Mouse (Mus musculus): ENCODE measurements around the gene Gabra4. TPM values are rescaled to one million over a fixed set of nuclear protein-coding genes. Genes with fewer than 3 reads are reported as not detected.
"Not testable (repeated sequence)": the region's sequence is repeated elsewhere in the genome, so short reads cannot be mapped to it uniquely, and the experiment has no call there.

Gene Gabra4
- polyA plus RNA-seq, 1 experiment from 2014 or later: 16.3 TPM

DNA sequence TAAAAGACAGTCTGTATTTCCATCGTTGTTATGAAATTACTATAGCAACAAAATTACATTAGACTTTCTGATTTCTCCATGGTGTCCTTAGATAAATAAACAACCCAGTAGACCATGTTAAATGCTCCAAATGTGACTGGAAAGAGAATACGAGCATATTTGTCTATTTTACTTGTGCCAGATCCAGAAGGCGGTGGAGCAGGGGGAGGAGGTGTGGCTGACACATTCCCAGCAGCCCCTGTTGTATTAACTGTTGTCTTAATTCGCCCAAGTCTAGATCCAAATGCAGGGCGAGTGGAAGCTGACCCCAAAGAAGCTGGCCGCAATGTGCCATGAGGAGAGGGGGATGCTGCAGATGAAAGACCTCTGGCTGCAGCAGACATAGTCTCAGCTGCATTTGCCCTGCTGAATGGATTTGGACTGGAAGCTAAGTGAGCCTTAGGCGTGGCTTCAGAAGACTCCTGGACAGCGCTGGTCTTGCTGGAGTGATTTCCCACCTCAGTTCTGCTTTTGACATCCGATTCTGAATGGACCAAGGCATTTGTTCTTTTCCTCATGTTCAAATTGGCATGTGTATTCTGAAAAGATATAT, 86.4 kb downstream of the Gabra4 start:
- H3K4me1 ChIP-seq (replicated peaks; ENCODE audit: control insufficient read depth, insufficient read depth, low read length): no peaks in the 10 kb centered on the region
- 79% methylated on average over 9 of the region's 9 CpGs for WGBS
- no peak overlapping the region for H3K9ac ChIP-seq
- H3K4me3 ChIP-seq (replicated peaks; ENCODE audit: low read length): no peak overlapping the region
- no peak for ATAC-seq (ENCODE audit: low FRiP score)
- peak; percentile 20 for DNase-seq (ENCODE audit: low spot score)
- no peak overlapping the region for H3K27ac ChIP-seq
- H3K4me2 ChIP-seq (replicated peaks): no peak overlapping the region
- H3K27me3 ChIP-seq (ENCODE audit: control insufficient read depth, insufficient read depth, low read length): no peaks in the 10 kb centered on the region
- no peaks in the 10 kb centered on the region for H3K36me3 ChIP-seq (replicated peaks; ENCODE audit: control insufficient read depth, insufficient read depth)
- no peaks in the 10 kb centered on the region for H3K9me3 ChIP-seq (ENCODE audit: control insufficient read depth, low read length)

DNA sequence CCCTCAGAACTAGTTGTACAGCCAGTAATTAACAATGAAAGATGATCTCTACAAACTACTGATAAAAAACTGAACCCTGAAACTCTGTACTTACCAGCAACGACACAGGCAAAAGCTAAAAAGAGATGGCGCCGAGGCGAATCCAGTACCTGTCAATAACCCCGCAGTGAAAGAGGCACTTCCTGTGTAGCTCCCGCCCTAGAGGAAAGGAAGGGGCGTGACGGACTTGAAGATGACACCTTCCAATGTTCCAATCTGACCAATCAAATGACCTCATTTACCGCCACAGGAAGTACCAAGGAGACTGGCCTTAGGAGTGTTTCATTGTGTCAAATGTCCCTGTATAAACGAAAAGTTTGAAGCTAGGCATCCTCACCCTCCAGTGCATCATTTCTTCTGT, 110.0 kb downstream of the Gabra4 start, which contains the start of gene Cox7b2:
Cox7b2 (minus strand) TSS at position 127 of the 400 bp plus-strand sequence.
- ATAC-seq (ENCODE audit: low FRiP score): no peak
- Histone ChIP-seq H3K4me2 (replicated peaks) (no peak within 1 kb of the TSS), H3K4me1 (replicated peaks; ENCODE audit: control insufficient read depth, insufficient read depth, low read length) (no peaks in the 10 kb centered on the region), H3K27me3 (ENCODE audit: control insufficient read depth, insufficient read depth, low read length) (no peaks in the 10 kb centered on the region), H3K36me3 (replicated peaks; ENCODE audit: control insufficient read depth, insufficient read depth) (no peaks in the 10 kb centered on the region), H3K9me3 (ENCODE audit: control insufficient read depth, low read length) (peaks cover 6% of the 10 kb centered on the region; the same call in 1 of the 2 replicates), H3K27ac (no peak within 1 kb of the TSS), H3K4me3 (replicated peaks; ENCODE audit: low read length) (no peak within 1 kb of the TSS), H3K9ac (no peak within 1 kb of the TSS)
- DNase-seq (ENCODE audit: low spot score): no peak
- WGBS: 96% methylated on average over 10 of the region's 10 CpGs

DNA sequence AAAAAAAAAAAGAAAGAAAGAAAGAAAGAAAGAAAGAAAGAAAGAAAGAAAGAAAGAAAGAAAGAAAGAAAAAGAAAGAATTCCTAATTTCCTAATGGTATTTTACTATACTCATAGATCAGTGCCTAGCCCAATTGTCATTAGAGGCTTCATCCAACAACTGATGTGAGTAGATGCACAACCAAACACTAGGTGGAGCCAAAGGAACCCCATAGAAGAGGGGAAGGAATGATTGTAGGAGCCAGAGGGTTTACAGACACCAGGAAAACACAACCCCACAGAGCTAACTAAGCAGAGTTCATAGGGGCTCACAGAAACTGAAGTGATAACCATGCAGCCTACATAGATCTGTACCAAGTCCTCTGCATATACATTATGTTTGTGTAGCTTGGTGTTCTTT, 112.6 kb downstream of the Gabra4 start:
- ATAC-seq (ENCODE audit: low FRiP score): no peak
- H3K27me3 ChIP-seq (ENCODE audit: control insufficient read depth, insufficient read depth, low read length): no peaks in the 10 kb centered on the region
- no peak overlapping the region for H3K4me3 ChIP-seq (replicated peaks; ENCODE audit: low read length)
- no peak overlapping the region for H3K9ac ChIP-seq
- peaks cover 6% of the 10 kb centered on the region; the same call in 1 of the 2 replicates for H3K9me3 ChIP-seq (ENCODE audit: control insufficient read depth, low read length)
- no peaks in the 10 kb centered on the region for H3K36me3 ChIP-seq (replicated peaks; ENCODE audit: control insufficient read depth, insufficient read depth)
- no peak for DNase-seq (ENCODE audit: low spot score)
- no peaks in the 10 kb centered on the region for H3K4me1 ChIP-seq (replicated peaks; ENCODE audit: control insufficient read depth, insufficient read depth, low read length)
- H3K4me2 ChIP-seq (replicated peaks): no peak overlapping the region
- no peak overlapping the region for H3K27ac ChIP-seq

DNA sequence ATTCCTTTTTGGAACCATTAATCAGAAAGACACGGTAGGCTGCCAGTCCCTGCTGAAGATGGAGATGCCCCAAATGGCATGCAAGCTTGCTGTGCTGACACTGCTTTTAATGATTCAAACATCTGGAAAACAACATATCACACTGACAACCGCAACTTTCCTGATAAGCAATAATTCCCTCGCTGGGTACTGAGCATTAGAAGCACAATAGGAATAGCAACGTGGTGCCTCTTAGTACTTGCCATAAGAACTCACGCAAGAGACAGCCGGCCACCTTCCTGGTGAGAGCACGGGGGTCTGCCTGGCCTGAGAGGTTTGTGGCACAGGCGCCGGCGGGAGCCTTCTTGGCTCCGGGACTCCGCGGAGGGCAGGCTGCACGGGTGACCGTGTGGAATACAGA, 132.6 kb downstream of the Gabra4 start:
- not testable (repeated sequence) for H3K9me3 ChIP-seq (ENCODE audit: control insufficient read depth, low read length); H3K36me3 ChIP-seq (replicated peaks; ENCODE audit: control insufficient read depth, insufficient read depth); H3K4me2 ChIP-seq (replicated peaks); DNase-seq (ENCODE audit: low spot score); H3K27me3 ChIP-seq (ENCODE audit: control insufficient read depth, insufficient read depth, low read length); H3K9ac ChIP-seq; ATAC-seq (ENCODE audit: low FRiP score); H3K27ac ChIP-seq; H3K4me3 ChIP-seq (replicated peaks; ENCODE audit: low read length); H3K4me1 ChIP-seq (replicated peaks; ENCODE audit: control insufficient read depth, insufficient read depth, low read length)
- 69% methylated on average over 10 of the region's 15 CpGs for WGBS

Other genes with a start within 250 kb of the Gabra4 start
- gene Cox7b2, start 110.1 kb downstream of the Gabra4 start, polyA plus RNA-seq (2014; fragmentation: Nextera tagmentation; extraction: Ambion mirVana): 0.86 and 1.3 TPM in 2 replicates
- 26.2 and 31.1 TPM in 2 replicates for gene Gabrb1, start 195 bp downstream of the Gabra4 start, polyA plus RNA-seq (2014; fragmentation: Nextera tagmentation; extraction: Ambion mirVana)

Data from hindbrain, embryonic 14.5 days (tissue).